Mouse (Mus musculus): ENCODE measurements at regions not wholly inside any gene's neighbourhood (a gene's known extent, or its start where the extent isn't known, plus 50 kb on each side); places are given as distances from the start of the nearest gene placed in this dataset.
A peak's percentile ranks its signal among the peaks of the same experiment; 100 is the strongest.

DNA sequence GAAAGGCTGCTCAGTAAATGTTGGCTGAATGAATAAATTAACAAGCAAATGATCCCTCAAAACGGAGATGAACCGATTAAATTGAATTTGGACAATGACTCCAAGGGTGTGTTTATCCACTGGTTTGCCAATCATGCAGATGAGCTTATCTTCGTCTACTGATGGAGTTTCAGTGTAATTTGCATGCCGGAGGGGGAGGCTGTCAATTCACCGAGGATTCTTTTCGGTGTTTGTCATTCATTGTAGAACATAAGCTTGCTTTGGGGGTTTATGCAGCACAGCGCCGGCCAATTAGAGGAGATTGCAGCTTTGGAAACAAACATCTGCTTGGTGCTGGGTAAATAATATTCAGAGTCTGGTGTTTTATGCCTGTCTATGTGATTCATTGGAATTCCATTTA, 132.7 kb downstream of the Otoa start:
- DNase-seq: no peak

DNA sequence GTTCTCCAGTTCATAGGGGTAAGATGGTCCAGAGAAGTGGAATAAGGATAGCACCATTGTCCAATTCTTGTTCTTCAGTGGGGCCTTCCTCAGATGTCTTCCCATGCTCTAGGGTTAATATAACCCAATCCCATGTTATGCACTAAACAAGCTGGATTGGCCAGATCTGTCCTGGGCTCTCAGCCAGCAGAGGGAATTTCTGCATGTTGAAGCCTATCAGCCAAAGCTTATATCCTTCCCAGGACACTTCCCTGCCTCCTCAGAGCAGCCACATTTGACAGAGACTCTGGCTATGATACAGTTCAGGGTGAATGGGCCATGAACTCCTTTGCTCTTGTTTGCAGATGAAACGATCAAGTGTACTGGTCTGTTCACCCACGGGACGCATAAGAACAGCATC, 133.6 kb downstream of the Otoa start:
- DNase-seq: no peak

DNA sequence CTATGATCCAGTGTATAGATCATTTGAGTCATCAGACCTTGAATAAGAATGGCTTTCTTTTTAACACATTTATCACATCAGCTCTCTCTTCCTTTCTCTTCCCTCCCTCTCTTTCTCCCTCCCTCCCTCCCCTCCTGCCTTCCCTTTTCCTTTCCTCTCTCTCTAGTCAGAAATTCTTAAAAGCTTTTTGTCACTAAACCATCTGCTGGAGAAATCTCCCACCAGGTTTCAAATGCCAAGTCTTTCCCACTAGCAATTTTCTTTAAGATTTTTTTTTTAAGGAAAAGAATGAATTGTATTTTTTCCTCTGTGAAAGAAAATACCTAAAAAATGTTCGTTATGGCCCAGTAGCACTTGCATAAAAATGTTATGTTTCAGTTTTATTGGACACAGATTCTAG, 134.3 kb downstream of the Otoa start:
- no peak for DNase-seq

DNA sequence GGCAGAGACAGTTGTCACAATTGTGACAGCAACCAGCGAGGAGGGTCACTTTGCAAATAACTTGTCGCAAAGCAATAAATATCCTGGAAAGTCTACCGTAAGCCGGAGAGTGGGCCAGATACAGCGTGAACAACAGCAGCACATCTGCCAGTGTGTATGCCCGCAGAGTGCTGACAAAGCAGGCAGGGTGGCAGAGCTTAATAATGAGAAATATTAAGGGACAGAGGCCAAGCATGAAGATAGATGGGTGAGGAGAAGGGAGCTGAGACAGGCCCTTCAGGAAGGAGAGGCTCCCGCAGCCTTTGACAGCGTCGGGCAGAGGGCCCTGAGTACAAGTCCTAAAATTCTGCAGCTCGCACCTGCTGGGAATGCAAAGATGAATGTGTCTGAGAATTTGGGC, 136.6 kb downstream of the Otoa start:
- no peak for DNase-seq

DNA sequence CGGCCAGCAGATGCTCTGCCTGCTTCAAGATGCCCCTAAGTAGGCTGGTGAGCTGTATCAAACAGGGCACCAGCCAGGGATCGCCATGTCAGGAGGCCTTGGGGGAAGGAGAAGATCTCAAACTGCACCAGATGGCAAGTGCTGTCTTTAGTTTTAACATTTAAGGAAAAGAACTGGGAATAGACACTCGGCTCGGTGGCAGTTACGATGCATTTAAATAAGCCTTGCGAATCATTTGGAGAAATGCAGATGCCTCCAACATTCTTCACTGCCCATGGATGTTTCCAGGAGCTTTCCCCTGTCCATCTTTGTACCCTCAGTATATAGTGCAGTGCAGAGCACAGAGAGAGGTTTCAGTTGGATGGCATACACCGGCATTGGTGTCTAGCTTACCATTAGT, 139.7 kb downstream of the Otoa start:
- DNase-seq: no peak

DNA sequence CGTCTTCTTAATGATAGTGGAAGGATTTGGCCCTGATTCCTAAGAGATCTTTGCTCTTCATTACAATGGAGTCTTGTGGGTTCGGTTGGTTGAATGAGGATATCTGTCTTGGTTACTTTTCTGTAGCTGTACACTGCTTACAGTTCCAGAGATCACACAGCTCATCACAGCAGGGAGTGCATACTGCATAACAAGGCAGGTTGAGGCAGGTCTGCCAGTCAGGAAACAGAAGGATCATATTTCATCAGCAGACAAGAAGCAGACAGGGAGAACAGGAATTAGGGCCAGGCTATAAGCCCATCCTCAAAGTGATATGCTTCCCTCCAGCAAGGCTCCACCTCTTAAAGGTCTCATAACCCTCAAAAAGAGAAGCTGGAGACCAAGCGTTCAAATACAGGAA, 150.4 kb downstream of the Otoa start:
- DNase-seq: no peak

DNA sequence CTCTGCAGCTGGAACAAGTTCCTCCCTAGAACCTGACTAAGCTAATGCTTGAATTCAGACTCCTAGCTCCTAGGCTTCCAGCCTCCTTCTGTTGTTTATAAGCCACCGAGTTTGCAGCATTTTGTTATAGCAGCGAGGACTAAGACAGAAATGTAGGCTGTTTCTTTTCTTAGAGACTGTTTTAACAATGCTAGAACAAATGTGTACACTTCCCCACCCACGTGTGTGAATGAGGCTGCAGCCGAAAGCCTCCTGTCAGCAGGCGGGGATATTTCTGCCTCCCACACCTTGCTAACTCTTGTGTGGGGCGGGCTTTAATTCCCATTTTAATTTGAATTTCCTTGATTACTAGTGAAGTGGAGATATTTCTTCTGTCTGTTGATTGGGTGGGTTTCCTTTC, 153.4 kb downstream of the Otoa start:
- DNase-seq: no peak

DNA sequence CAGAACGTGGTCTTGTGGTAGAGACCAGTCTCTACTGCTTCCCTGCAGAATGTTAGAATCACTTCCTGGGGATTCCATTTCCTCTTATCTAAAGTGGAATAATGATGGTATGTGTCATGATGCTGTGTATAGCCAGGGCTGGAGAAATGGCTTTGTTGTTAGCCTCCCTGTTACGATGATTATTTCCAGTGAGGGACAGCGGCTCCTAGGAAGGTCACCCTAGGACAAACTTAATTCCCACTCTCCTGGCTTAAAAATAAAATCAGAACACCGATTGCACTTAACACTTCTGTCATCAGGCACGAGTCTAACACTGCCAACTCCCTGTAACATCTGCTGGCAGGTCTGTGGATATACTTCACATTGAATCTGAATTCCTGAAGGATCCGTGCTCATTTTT, 151.9 kb upstream of the Hs3st2 start:
- DNase-seq: no peak

DNA sequence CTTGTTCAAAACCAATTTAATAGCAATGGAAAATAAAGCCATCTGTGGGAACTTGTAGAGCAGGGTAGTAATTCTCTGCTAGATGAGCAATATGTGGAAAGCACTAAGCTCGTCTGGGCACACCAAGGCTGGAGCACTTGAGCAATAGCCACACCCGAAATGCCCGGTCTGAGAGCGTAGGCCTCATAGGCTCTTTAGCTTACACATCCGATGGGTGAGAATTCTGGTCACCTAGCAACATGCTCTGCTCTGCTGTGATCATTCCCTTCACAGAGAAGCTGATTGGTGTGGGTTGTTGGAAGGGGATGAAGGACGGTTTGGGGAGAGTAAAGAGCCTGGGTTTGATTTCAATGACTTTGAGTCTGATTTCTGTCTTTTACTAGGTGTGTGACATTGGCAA, 143.8 kb upstream of the Hs3st2 start:
- no peak for DNase-seq

DNA sequence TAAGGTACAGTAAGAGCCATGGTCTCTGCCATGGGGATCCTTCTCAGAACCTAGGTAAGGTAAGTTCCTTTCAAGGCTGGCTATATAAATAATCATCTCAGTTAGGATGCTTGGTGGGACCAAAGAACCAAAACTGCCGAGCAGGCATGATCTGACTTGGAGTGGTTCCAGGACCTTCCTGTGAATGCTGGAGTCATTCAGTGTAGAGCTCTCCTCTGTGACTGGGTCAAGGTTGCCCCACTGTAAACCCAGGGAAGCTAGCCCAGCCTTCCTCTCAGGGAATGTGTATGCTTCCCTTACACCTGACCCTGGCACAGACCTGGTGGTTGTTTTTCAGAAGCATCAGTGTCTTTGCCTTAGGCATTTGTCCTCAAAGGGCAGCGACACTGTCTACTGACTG, 134.2 kb upstream of the Hs3st2 start:
- no peak for DNase-seq

DNA sequence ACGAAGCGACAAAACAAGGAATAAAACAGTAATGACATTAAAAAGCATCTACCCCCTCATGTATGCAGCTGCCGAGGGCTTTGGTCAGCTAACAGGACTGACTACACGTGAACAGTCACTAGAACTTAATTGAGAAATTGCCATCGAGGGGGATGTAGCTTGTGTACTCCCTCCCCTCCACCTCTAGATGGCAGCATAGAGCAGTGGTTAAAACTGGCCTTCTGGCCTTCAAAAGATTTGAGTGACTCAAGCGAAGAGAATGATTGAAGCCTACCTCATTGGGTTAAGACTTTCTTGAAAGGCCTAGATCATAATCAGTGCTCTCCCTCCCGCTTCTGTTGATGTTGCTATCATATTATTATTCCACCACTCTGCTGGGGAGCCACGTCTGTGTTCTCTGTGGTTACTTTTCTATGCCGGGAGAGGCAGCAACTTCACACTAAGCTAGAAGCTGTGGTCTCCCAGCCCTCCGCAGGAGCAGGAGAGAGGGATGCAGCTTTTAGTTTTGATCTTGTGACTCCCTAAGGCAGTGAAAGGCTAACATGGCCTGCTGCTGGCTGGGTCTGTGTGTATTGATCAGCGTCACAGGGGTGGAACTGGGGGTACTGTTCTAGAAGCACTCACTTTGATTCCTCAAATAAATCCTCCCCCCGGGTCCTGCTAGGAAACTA, 132.7 kb upstream of the Hs3st2 start:
- peak; percentile 18 to 52 for DNase-seq

DNA sequence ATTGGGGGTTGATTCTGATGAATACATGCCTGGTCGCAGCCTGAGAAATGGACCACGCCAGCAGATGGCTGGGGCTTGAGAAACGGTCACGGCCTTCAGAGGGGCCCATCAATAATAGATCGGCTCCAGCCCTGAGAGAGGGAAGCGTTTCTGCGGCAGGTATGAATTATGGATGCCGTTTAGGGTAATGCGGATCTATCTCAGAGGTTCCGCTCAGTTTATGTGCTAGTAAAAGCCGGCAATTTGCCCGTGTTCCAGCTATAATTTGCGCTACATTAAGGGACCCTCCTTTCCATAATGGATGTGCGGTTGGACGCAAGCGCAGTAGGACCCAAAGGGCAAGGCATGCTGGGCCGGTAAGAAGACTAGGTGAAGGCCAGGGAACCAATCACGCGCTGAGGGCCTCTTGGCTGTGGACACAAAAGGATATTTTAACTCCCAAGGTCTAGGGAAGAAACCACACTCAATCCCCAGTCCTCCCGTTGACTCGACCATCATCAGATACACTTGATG, 132.1 kb upstream of the Hs3st2 start:
- DNase-seq: no peak

DNA sequence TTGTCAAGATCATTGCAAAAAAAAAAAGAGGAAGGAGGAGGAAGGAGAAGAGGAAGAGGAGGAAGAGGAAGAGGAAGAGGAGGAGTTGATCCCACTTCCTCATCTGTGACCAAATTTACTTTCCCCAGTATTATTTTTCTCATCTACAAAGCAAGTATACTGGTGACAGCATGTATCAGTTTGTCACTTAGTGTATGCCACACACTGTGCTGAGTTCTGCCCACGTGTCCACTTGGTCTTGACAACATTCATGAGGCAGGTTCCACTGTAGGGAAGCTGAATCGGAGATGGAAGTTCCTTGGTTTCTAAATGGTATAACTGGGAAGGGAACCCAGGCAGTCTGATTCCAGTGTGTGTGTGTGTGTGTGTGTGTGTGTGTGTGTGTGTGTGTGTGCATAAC, 122.3 kb upstream of the Hs3st2 start:
- DNase-seq: peak in 1 of 2 experiments; percentile 9

DNA sequence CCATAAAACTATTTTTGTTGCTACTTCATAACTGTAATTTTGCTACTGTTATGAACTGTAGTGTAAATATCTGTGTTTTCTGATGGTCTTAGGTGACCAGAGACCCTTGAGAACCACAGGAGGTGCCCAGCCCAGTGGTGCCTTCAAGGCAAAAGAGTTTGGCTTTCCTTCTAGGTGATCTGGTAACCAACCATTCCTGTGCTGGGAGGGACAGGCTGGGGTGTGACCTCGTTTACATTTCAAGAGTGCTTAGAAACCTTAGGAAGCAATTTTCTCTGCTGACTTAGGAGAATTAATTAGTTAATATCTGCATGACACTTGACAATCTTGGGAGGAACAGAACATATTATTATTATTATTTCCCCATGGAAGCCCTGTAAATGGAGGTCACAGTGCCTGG, 111.1 kb upstream of the Hs3st2 start:
- no peak for DNase-seq

DNA sequence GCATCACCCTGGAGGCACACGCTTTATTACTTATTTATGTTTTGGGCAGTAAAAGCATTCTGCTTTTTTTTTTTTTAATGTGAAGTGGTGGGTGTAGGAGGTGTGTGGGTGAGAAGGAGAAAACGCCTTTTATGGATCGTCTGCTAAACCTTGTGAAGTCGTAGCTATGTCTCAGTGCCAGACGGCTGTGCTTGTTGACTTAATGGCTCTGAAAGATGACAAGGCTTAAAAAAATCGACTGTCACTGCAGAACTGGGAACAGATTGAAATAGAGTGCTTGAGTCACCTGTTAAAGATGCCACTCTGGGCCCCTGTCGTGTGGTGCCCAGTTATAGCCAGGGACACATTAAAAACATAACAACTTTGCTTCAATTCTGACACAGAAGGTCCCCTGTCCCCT, 109.5 kb upstream of the Hs3st2 start:
- no peak for DNase-seq

DNA sequence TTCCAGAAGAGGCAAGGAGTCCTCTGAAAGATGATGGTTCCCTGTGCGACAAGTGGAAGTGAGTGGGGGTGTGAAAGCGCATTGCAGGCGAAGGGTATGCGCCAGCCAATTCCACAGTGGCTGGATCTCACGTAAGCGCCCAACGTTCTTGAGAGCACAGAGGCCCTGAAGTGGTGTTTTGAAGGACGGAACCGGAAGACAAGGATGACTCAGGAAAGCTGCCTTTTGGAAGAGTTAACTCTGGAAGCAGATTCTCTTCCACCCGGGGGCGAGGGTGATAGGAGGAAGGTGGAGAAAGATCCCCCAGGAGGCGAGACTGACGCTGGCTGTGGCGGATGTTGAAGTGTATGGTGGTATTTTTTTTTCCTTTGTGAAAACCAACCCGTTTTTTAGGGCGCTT, 101.9 kb upstream of the Hs3st2 start:
- DNase-seq: no peak

DNA sequence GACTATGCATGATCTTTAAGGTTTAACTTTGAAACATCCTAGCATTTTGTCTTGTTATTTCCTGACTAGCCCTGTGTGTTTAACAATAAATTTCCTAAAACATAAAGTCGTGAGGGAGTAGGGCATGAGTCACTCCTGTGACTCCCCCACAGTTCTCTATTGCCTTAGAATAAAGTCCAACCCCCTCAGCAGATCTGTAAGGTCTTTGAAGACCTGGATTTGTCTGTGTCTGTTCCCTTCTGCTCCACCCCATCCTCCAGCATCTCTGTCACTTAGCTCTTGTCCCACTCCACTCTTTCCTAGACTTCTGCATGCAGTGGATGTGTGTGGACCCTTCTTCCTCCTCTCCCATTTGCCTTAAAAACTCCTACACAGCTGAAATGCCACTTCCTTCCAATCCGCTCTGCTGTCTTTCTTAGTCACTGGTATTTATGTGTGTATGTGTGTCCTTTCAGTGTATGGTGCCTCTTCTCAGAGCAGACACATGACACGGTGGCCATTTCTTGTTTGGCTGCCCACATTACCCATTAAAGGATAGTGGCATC, 95.4 kb upstream of the Hs3st2 start:
- DNase-seq: no peak

DNA sequence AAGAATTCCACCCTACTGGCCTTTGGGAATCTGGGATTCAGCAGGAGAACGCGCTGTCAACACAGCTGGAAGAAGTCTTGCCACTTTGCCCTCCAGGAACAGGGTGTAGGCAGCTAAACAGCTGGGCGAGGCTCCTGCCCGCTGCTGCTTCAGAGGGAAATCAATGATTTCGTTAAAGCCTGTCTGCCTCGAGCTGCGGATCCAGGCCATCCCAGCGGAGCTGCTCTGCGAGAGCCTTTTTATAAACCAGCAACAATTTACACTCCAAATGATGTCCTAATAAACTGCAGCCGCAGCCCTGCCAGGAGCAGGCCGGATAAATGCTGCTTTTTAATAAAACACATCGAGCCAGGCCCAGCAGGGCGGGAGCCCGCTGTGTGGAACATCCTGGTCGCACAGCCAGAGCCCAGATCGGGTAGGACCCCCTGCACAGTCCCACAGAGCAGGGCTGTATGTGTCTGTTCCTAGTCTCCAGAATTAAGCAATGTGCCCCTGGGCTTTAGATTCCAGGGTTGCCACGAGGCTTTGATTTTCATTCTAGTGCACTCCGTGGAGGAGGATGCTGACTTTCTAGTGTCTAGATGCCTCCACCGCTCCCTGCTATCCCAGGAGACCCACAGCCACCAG, 78.6 kb upstream of the Hs3st2 start:
- DNase-seq: no peak

DNA sequence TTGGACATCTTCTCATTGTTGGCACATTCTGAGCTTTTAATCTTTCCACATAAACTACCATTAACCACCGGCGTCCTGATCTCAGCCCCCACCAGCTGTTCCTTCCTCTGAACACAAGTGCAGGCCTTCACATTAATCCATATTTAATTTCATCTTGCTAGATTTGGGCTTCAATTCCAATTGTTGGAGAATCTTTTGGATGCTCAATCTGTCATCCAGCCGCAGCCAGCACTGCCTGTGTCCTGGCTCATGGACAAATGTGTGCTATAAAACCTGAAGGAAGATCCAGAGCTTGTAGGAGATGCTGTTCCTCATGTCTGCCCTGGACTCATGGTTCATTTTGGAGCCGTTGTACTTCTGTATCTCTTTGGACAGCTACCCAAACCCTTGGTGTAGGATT, 77.1 kb upstream of the Hs3st2 start:
- DNase-seq: no peak

DNA sequence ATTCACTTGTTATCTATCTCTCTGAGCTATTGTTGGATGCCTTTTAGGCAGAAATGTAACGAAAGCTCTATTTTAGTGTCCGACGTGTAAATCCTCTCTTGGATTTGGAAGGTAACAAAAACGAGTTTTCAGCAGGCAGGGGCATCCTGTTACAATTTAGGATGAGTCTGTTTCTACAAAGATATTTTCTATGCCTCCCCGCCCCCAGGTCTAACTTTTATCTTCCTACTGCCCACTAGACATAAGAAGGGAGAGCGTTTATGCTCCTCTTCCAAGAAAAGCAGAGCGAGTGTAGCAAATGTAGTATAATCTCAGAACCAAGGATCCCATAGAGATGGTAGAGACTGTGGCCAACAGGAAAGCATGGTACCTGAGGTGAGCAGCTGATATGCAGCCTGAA, 62.4 kb upstream of the Hs3st2 start:
- no peak for DNase-seq

DNA sequence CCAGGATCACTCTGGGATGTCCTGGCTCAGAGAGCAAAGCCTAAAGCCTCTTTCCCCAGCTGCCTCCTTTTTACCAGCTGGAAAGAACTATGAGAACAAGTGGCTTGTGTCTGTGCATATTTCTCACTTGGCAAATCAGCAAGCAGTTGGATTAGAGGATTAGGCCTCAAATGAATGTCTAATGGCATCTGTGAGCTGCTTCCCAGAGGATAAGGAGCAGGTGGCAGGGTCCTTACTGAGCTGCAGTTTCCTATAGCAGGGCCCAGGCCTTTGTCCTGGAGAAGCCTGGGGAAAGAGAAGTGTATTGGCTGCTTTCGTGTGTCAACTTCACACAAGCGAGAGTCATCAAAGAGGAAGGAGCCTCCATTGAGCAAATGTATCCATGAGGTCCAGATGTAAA, 59.1 kb upstream of the Hs3st2 start:
- no peak for DNase-seq

DNA sequence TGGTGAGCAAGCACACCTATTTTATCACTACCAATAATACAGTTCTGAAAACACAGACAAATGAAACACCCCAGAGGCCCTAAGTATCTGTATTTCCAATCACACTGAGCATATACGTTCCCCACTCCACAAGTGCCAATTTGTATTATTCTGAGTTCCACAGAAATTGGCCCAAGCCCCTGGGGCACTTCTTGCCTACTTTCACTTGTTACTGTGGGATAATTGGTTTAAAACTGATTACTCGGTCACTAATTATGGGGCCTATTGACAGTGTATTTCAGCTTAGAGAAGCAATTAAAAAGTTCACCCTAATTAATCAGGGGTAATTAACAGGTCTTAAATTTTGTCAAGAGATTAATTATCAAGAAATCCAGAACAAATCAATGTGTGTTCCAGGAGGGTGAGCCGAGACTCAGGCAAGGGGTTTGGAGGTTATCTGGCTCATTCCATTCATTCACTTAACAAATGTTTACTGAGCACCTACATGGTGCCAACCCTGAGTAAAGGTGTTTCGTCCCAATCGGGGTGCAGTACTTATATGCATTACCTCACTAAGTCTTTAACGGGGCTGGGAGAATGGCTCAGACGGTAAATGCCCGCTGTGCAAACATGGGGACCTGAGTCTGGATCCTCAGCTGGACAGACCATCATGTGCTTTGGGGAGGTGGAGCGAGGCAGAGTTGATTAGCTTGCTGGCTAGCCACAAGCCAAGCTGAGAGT, 56.1 kb upstream of the Hs3st2 start:
- DNase-seq: no peak

DNA sequence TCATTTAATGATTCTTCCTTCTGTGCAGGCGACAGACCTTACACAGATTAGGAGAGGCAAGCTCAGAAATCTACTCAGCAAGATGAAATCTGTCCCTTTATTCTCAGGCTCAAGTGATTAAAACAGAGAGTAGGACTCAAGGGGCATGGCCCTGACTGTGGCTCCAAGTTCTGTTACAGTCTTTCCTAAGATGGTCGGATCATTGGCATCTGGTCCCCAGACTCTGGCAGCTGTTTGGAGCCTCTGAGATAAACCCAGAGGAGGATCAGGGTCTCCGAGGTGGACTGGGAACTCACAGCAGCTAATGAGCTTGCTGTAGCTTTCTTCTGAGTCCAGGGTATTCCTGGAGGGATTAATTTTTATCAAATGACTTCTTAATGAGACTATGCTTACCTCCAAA, 51.7 kb upstream of the Hs3st2 start:
- DNase-seq: no peak

Data from heart, adult 18-20 months (tissue).